Mouse (Mus musculus) cerebellum, adult 9-11 months (tissue): Measurements from ENCODE around the gene Tmod2.

Source experiments
- DNase-seq: peaks from one replicate; pipeline ENCODE4 v3.0.0; 2022

Tmod2 gene

DNA sequence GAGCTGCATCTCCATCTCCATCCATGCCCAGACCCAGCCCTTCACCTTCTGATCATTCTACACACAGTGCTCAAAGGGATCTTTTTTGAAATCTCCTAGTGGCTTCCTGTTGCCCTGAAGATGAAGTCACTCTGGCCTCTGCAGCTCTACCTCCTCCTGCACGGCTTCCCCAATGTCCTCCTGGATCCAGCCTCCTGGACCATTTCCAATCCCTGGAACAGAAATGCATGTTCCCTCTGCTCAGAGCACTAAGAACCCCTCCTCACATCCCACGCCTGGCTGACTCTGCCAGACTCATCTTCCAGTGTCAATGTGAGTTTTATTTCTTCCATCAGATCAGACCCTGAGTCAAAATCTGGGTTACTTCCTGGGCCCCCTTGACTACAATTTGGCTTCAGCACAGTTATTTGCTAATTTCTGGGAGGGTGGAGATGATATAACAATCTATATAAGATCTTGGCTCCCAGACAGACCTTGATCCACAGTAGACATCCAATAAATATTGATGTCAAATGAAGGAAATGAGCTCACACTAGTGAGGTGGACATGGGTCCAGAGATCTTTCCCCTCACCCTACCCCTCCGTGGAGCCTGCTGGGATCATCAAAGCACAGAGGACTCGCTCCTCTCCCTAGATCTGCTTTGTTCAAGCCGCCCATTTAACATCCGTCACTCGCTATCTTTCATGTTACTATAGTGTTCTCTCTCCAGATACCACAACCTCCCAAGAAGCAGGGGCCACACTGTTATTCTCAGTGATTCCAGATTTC, 10.8 kb downstream of the Tmod2 start:
- peak; percentile 64 for DNase-seq

DNA sequence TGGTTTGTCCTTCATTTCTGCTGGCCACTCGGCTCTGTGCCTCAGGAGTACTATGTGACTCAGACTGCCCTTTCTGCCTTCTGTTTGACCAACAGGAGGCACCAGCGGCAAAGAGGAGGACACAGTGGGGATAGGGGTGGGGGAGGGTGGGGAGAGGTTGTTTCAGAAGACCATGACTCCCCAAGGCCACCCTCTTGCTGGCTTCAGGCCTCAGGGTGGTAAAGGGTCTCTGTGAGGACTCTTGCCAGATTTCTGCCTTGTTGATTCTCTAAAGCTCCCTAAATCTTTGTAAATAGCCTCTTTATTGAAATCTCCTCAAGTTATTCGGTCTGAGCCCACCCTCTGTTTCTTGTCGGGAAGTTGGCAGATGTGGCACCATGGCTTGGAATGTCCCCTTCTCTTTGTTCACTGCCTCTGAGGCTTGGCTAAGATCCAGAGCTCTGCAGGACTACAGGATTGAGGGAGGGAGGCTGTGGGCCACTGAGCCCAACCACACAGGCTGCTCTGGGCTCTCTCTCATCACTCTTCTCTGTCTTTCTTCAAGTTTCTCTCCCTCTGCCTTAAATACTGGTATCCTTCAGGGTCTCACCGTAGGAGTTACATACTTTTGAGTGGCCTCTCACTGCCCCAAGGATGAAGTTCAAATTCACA, 11.8 kb downstream of the Tmod2 start:
- DNase-seq: peak; percentile 72

DNA sequence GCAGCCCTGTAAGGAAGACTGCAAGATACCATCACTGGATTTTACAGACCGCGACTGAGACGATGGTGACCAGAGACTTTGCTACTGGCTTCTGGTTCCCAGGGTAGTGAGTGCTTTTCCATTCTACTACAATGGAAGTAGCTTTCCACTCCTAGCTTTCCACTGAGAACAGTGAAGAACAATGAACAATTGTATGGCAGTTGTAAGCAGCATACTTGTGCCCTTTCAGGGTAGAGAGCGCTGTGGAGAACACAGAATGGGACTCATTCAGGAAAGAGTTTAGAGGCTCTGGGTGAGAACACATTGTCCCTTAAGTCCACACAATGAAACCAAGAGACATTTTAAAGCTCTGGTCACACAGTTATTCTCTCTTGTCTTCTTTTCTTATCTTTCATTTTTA, 13.5 kb downstream of the Tmod2 start:
- no peak for DNase-seq

- peak; percentile 47 for DNase-seq
These were observed 14.1 kb downstream of the Tmod2 start for GRCm38 (mm10) chr9:75597036-75597435.

DNA sequence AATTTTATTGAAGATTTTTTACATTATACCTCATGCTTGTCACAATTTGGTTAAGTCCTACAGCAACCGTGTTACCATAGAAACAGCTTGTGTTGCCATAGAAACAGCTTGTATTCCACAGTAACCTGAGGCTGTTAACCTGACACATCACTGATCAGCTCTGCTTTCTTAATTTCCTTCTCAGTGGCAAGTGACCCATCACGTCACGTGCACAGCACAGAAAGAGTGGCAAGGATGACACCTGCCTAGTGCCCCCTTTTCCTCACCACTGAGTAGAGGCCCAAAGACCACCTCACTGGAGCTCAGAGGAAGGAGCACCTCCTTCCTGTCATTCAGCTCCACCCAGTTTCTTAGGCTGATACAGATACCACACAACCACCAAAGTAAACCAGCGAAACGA, 17.6 kb downstream of the Tmod2 start:
- no peak for DNase-seq

DNA sequence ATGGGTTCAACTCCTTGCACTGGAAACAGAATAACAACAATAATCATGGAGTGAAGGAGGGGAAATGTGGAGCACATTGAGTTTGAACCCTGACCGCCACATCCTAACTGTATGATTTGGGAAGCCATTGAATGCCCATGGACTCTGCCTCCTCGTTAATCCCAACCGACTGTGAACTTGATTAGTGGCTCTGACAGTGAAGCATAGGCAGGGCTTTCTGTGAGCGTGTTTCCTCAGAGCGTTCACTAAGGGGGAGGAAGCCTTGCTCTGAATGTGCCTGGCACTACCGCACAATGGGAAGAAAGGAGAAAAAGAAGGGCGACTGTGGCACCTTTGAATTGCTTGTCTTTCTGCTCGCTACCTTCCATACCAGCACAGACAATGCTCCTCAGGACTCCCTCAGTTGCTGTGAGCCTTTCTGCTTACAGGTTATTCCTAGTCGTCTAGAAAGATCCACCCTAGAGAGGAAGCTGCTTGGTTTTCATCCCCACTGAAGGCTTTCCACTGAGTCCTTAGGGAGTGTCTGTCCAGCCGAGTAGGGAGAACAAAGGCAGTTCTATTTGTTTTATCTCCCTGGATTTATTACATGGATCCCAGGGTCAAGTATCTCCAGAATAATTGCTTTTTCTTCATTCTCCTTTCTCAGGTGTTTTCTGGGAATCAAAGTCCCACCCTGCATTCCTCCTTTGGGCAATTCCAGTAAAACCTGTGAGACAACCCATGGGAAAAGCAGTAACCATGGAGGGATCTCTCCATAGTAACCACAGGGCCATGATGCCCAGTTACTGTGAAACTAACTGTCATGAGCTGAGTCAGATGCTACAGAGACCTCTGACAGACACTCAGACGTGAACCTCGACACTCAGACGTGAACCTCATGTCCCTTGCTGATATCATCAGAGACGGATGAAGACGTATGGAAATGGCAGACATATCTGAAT, 21.0 kb downstream of the Tmod2 start:
- DNase-seq: no peak

DNA sequence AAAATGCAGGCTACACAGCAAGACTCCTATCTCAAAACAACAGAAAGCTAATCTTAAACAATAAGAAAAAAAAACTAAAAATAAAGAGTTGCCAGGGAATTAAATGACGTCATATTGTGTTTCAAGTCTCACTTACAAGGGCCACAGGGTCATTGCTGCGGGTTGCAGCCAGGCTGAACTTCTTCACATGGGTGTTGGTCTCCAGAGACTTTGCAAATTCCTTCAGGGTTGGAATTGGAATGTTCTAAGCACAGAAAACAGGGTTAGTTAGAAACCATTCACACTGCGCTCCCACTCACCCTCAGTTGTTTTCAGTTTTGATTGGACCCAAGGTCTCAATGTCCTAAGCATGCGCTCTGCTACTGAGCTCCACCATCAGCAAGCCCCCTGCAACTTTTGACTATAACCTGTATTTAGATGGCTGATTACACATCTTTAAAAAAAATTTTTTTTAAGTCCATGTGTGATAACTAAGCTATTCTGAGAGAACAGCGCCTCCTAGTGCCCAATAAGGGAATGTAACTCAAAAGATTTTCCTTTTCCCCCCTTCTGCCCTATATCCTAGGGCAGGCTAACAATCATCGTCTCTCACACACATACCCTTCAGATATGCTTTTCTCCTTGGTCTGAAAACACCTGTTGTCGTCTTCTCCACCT, 29.3 kb downstream of the Tmod2 start:
- DNase-seq: no peak

GRCm38 (mm10) chr9:75579321-75579720, 31.8 kb downstream of the Tmod2 start:
- DNase-seq: no peak

- DNase-seq: no peak
These were observed 39.8 kb downstream of the Tmod2 start for GRCm38 (mm10) chr9:75571036-75571942.

DNA sequence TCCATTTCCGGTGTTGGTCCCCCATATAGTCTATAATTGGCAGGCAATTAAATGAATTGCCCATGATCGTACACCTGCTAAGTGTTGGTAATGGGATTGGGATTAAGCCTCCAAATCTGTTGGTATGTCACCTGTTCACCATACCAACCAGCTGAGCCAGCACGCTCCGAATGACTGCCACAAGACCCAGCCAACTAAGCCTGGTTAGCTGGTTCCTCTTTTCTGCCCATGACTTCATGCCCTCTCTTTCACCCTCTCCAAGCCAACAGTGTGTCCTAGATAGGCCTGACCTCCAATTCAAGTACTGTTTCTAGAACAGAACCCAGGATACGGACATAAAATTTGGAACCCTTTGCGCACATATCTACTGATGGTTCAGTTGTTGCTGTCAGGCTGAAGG, 42.7 kb downstream of the Tmod2 start:
- DNase-seq: no peak

GRCm38 (mm10) chr9:75564892-75565291, 46.2 kb downstream of the Tmod2 start:
- DNase-seq: no peak

DNA sequence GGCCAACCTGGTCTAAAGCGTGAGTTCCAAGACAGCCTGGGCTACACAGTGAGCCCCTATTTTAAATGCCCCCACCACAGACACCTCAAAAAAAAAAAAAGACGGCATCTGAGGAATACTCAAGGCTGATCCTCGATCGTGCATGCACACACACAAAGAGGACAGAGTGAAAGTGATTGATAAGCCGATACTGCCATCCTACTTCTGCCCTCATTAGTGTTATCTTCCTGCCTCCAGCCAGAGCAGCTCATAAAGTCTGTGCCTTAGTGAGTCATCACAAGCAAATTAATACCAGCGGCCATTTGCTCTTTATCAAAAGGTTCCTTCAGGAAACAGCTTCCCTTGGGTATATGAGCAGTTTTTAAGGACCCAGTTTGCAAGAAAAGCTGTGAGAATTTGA, 47.5 kb downstream of the Tmod2 start:
- DNase-seq: no peak

DNA sequence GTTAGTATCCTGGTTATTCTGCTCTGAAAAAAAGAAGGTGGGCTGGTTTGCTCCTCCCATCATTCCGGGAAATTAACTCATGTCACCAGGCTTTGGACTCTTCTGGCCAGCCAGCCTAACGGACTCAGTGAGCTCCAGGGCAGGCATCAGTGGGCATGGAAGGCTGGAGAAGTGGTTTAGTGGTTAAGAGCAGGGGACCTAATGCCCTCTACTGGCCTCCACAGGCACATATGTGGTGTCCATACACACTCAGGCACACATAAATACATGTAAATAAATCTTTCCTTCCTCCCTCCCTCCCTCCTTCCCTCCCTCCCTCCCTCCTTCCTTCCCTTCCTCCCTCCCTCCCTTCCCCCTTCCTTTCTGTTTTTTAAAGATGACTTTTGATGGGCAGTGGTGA, 47.9 kb downstream of the Tmod2 start:
- no peak for DNase-seq

DNA sequence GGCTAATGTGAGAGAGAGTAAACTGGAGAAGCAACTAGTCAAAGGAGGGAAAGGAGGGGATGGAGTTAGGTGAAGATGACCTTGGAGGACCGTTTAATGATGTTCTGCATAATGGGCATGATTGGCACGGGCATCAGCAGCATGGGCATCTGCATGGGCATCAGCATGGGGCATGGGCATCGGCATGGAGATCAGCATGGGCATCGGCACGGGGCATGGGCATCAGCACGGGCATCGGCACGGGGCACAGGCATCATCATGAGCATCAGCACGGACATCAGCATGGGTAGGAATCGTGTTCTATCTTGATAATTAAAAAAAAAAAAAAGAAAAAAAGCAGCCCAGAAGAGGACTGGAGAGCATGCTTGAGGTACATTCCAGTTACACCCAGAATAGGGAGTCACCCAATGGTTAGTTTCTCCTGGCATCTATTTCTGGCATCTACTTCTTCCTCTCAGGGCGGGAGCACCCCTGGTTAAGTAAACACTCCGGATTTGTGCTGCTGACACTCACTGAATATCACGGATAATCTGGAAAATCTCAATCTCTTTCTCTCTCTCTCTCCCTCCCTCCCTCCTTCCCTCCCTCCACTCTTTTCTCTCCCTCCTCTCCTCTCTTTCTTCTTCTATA, 50.0 kb downstream of the Tmod2 start:
- DNase-seq: peak; percentile 26

- DNase-seq: no peak
These were observed 50.8 kb downstream of the Tmod2 start for GRCm38 (mm10) chr9:75560353-75560752.

DNA sequence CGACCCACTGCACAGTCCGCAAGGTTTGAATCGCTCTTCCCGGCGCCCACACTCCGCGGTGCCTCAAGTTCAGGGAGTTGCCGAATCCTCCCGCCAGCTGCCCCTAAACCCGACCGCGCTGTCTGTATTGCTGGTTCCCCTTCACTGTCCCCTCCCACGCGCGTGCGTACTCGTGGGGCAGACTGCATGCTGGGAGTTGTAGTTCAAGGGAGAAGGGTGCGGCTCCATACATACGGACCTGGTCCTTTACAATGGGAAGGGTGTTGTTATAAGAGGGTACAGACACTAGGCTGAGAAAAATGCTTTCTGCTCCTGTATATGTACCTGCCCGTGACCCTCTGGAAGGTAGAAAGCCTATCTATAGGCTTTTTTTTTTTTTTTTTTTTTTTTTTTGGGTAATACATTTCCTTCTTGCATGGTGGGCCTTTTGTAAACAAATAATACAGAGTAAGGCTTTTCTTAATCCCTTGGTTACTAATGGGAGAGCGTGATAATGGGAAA, 51.6 kb downstream of the Tmod2 start, which contains the start of gene Tmod3:
TSS of gene Tmod3 (minus strand) at position 146 of the 501 bp plus-strand sequence.
- peak; percentile 94 for DNase-seq

DNA sequence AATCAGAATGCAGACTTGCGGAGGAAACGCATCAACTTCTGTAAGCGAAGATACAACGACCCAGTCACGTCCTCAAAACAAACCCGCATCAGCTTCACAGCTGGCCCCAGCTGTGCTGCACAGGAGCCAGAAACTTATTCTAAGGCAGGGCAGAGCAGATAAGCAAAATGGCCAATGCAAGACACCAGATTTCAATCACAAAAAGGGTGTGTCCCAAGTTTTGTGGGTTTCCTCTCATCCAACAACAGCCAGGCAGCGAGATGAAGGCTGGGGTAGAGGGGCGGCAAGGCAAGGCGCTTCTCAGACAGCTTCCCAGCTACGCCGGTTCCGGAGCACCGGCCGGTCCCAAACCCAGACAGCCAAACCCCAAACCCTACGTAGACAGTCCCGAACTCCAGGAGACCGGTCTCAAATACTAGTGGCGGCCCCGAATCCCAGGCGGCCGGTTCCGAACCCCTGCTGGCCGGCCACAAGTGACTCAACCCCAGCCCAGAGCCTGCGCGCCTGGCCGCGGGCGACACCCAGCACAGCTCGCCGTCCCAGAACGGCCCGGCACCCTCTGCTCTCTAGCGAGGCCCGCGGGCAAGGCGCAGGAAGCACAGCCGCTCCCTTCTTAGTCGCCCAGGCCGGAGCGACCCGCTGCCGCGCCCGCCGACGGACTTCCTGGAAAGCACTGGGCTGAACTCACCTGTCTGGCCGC, 52.2 kb downstream of the Tmod2 start:
- no peak for DNase-seq

- no peak for DNase-seq
These were observed 52.8 kb downstream of the Tmod2 start for GRCm38 (mm10) chr9:75558360-75558759.

GRCm38 (mm10) chr9:75553719-75554118, 57.4 kb downstream of the Tmod2 start:
- no peak for DNase-seq

DNA sequence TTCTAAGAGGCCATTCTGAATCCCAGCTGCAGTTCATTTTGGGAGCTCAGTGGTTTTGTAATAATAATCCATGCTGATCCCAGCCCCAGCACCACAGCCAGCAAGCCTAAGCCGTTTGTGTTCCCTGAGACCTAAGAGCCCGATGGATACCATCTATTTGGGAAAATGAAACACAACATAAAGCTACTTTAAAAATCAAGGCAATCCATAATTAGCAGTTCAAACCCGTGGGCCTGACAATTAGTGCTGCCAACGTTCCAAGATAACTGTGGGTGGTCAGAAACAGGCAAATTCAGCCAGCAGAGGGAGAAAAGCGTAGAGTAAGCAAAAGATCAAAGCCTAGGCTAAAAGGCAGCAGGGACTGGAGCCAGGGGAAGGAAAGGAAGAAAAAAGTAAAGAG, 59.8 kb downstream of the Tmod2 start:
- DNase-seq: peak; percentile 47
